Mouse (Mus musculus): ENCODE data around the gene Uck1. TPM values are rescaled to one million over a fixed set of nuclear protein-coding genes. Genes with fewer than 3 reads are reported as not detected.

Uck1 gene
- polyA plus RNA-seq (2015; fragmentation: Nextera tagmentation; extraction: Ambion mirVana), result 93.9 and 108 TPM in 2 replicates

DNA sequence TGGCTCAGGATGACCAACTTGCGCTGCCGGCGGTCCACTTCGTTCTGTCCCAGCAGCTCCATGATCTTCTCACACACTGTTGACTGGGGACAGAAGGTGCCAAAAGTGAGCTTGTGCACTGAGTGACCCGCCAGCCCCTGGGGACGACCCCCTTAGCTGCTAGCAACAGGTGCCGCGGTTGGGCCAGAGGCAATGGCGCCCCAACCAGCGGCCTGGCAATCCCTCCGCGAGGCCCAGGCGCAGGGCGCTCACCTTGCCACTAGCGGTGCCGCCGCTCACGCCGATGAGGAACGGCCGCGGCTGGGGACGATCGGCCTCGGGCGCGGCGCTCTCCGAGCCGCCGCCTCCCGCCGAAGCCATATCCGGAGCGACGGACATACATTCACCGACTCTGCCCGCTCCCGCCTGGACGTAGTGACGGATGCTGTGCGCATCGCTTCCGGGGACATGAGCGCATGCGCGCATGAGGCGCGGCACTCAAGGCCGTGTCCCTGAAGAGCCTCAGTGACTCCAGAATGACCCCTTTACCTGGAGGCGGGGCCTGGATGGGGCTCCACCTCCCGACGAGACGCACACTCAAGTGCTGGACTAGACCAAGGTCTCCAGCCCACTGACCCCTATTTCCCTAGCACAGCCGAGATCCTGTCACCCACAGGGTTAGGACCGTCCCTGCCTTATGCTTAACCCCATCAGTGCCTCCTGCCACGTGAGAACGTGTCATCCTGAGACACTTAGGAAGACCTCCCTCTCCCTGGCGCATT lies at the start of gene Uck1:
TSS of gene Uck1 (minus strand) at position 503 of the 761 bp plus-strand sequence.
- H3K4me2 ChIP-seq (ENCODE audit: low read length), result peak within 1 kb of the TSS; percentile 89
- H3K27ac ChIP-seq (ENCODE audit: low read length), result peak within 1 kb of the TSS; percentile 70
- peak within 1 kb of the TSS; percentile 94 for H3K9ac ChIP-seq (replicated peaks; ENCODE audit: low read depth, low read length)
- ATAC-seq, result peak; percentile 95
- peaks cover 16% of the 10 kb centered on the region for H3K4me1 ChIP-seq (replicated peaks; ENCODE audit: control insufficient read depth, insufficient read depth, low read length)
- H3K9me3 ChIP-seq (ENCODE audit: control insufficient read depth, low read length), result no peaks in the 10 kb centered on the region
- H3K36me3 ChIP-seq (ENCODE audit: control insufficient read depth, insufficient read depth), result peaks cover 5% of the 10 kb centered on the region; the same call in 1 of the 2 replicates
- H3K27me3 ChIP-seq (replicated peaks; ENCODE audit: control insufficient read depth, insufficient read depth, low read length), result no peaks in the 10 kb centered on the region
- 2% methylated on average over 59 of the region's 59 CpGs for WGBS
- peak within 1 kb of the TSS; percentile 92 for H3K4me3 ChIP-seq (replicated peaks; ENCODE audit: low read length)

- Histone ChIP-seq H3K4me2 (ENCODE audit: low read length) (no peak overlapping the region), H3K27me3 (replicated peaks; ENCODE audit: control insufficient read depth, insufficient read depth, low read length) (no peaks in the 10 kb centered on the region), H3K4me3 (replicated peaks; ENCODE audit: low read length) (no peak overlapping the region), H3K9ac (replicated peaks; ENCODE audit: low read depth, low read length) (no peak overlapping the region), H3K4me1 (replicated peaks; ENCODE audit: control insufficient read depth, insufficient read depth, low read length) (peaks cover 14% of the 10 kb centered on the region), H3K27ac (ENCODE audit: low read length) (no peak overlapping the region), H3K9me3 (ENCODE audit: control insufficient read depth, low read length) (no peaks in the 10 kb centered on the region), H3K36me3 (ENCODE audit: control insufficient read depth, insufficient read depth) (peaks cover 22% of the 10 kb centered on the region)
- 92% methylated on average over 16 of the region's 16 CpGs for WGBS
- ATAC-seq, result no peak
Observed at GRCm38 (mm10) chr2:32308870-32309568, 49.1 kb upstream of the Uck1 start.

DNA sequence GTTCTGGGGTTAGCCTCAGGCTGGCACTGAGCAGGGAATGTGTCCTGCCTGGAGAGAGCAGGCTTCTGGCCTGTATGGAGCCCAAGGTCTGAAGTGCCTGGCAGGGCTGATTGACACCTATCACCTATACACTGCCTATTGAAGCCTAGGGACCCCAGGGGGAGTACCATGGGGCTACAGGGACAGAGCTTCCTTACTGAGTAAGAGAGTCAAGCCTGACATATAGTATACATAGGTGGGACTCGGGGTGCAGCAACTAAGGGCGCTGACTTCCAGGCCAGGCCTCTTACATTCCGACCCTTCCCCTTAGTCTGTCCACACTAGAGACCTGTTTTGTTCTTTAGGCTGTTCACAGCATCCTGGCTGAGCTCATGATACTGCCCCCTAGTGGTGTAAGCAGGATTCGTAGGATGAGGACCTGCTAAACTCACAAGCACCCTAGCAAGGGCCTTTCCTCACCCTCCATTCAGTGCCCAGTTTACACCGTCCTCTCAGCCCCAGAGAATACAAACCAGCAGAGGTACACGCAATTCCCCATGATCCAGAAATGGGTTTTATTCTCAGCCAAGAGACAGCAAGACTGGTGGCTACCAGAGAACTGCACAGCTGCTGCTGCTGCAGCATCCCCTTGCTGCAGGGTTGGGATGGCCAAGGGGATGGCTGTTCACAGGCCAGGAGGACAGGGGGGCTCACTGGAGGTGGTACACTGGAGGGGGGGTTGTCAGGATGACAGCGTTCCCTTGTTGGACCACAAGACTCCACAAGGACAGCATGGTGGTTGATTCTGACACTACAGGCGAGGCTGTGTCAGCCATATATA lies 48.2 kb upstream of the Uck1 start:
- Histone ChIP-seq H3K9ac (replicated peaks; ENCODE audit: low read depth, low read length) (no peak overlapping the region), H3K9me3 (ENCODE audit: control insufficient read depth, low read length) (no peaks in the 10 kb centered on the region), H3K4me1 (replicated peaks; ENCODE audit: control insufficient read depth, insufficient read depth, low read length) (peaks cover 14% of the 10 kb centered on the region), H3K27me3 (replicated peaks; ENCODE audit: control insufficient read depth, insufficient read depth, low read length) (no peaks in the 10 kb centered on the region), H3K4me2 (ENCODE audit: low read length) (no peak overlapping the region), H3K4me3 (replicated peaks; ENCODE audit: low read length) (no peak overlapping the region), H3K27ac (ENCODE audit: low read length) (no peak overlapping the region), H3K36me3 (ENCODE audit: control insufficient read depth, insufficient read depth) (peaks cover 26% of the 10 kb centered on the region)
- no peak for ATAC-seq
- WGBS, result 44% methylated on average over 8 of the region's 8 CpGs

- no peak overlapping the region for H3K4me3 ChIP-seq (replicated peaks; ENCODE audit: low read length)
- no peak for ATAC-seq
Observed at GRCm38 (mm10) chr2:32307247-32307798, 47.4 kb upstream of the Uck1 start.

DNA sequence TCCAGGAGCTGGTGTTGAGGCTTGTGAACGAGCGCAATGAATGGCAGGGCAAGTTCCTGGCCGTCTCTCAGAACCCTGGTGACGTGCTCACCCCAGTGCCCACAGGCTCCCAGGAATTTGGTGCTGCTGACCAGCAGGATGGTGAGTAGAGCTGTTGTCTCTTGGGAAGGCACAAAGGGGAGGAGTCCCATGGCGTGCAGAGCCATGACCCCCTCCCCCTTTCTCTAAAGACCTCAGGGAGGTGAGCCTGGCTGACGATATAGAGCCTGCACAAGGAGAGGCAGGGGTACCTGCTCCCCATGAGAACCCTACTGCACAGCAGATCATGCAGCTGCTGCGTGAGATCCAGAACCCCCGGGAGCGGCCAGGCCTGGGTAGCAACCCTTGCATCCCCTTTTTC lies 46.2 kb upstream of the Uck1 start:
- no peaks in the 10 kb centered on the region for H3K27me3 ChIP-seq (replicated peaks; ENCODE audit: control insufficient read depth, insufficient read depth, low read length)
- no peaks in the 10 kb centered on the region for H3K4me1 ChIP-seq (replicated peaks; ENCODE audit: control insufficient read depth, insufficient read depth, low read length)
- H3K4me3 ChIP-seq (replicated peaks; ENCODE audit: low read length), result no peak overlapping the region
- WGBS, result 78% methylated on average over 9 of the region's 9 CpGs
- no peaks in the 10 kb centered on the region for H3K9me3 ChIP-seq (ENCODE audit: control insufficient read depth, low read length)
- H3K4me2 ChIP-seq (ENCODE audit: low read length), result no peak overlapping the region
- H3K27ac ChIP-seq (ENCODE audit: low read length), result no peak overlapping the region
- ATAC-seq, result no peak
- peaks cover 27% of the 10 kb centered on the region for H3K36me3 ChIP-seq (ENCODE audit: control insufficient read depth, insufficient read depth)
- H3K9ac ChIP-seq (replicated peaks; ENCODE audit: low read depth, low read length), result no peak overlapping the region

More at GRCm38 (mm10) chr2:32307247-32307798, 47.4 kb upstream of the Uck1 start:
- no peaks in the 10 kb centered on the region for H3K27me3 ChIP-seq (replicated peaks; ENCODE audit: control insufficient read depth, insufficient read depth, low read length)
- H3K27ac ChIP-seq (ENCODE audit: low read length), result no peak overlapping the region
- peaks cover 26% of the 10 kb centered on the region for H3K36me3 ChIP-seq (ENCODE audit: control insufficient read depth, insufficient read depth)
- no peaks in the 10 kb centered on the region for H3K9me3 ChIP-seq (ENCODE audit: control insufficient read depth, low read length)
- WGBS, result 82% methylated on average over 6 of the region's 6 CpGs
- no peak overlapping the region for H3K4me2 ChIP-seq (ENCODE audit: low read length)
- H3K9ac ChIP-seq (replicated peaks; ENCODE audit: low read depth, low read length), result no peak overlapping the region
- H3K4me1 ChIP-seq (replicated peaks; ENCODE audit: control insufficient read depth, insufficient read depth, low read length), result peaks cover 10% of the 10 kb centered on the region

- H3K27ac ChIP-seq (ENCODE audit: low read length), result no peak overlapping the region
- peaks cover 30% of the 10 kb centered on the region for H3K36me3 ChIP-seq (ENCODE audit: control insufficient read depth, insufficient read depth)
- no peaks in the 10 kb centered on the region for H3K27me3 ChIP-seq (replicated peaks; ENCODE audit: control insufficient read depth, insufficient read depth, low read length)
- H3K9me3 ChIP-seq (ENCODE audit: control insufficient read depth, low read length), result no peaks in the 10 kb centered on the region
- H3K4me1 ChIP-seq (replicated peaks; ENCODE audit: control insufficient read depth, insufficient read depth, low read length), result no peaks in the 10 kb centered on the region
- no peak overlapping the region for H3K4me2 ChIP-seq (ENCODE audit: low read length)
- no peak overlapping the region for H3K4me3 ChIP-seq (replicated peaks; ENCODE audit: low read length)
- no peak for ATAC-seq
- H3K9ac ChIP-seq (replicated peaks; ENCODE audit: low read depth, low read length), result no peak overlapping the region
- WGBS, result 90% methylated on average over 5 of the region's 5 CpGs
Observed at GRCm38 (mm10) chr2:32305668-32306067, 45.7 kb upstream of the Uck1 start.

- no peak overlapping the region for H3K9ac ChIP-seq (replicated peaks; ENCODE audit: low read depth, low read length)
- H3K27me3 ChIP-seq (replicated peaks; ENCODE audit: control insufficient read depth, insufficient read depth, low read length), result no peaks in the 10 kb centered on the region
- H3K36me3 ChIP-seq (ENCODE audit: control insufficient read depth, insufficient read depth), result peaks cover 29% of the 10 kb centered on the region
- no peaks in the 10 kb centered on the region for H3K9me3 ChIP-seq (ENCODE audit: control insufficient read depth, low read length)
- no peaks in the 10 kb centered on the region for H3K4me1 ChIP-seq (replicated peaks; ENCODE audit: control insufficient read depth, insufficient read depth, low read length)
- H3K27ac ChIP-seq (ENCODE audit: low read length), result no peak overlapping the region
- no peak overlapping the region for H3K4me3 ChIP-seq (replicated peaks; ENCODE audit: low read length)
- H3K4me2 ChIP-seq (ENCODE audit: low read length), result no peak overlapping the region
- ATAC-seq, result no peak
- 47% methylated on average over 8 of the region's 8 CpGs for WGBS
Observed at GRCm38 (mm10) chr2:32304145-32304832, 44.3 kb upstream of the Uck1 start.

DNA sequence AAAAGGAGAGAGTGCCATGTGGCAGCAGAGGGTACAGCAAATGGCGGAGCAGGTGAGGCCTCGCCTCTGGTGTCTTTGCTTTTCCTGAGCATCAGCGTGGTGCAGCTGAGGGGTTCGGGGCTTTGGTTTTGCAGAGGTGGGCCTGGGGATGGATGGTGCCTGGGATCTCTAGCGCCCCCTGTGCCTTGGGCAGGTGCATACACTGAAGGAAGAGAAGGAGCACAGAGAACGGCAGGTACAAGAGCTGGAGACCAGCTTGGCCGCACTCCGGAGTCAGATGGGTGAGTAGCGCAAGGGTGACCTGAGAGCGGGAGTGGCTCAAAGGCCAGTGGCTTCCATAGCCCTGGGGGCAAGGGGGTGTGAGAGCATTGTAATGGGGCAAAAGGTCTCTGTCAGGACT lies 43.0 kb upstream of the Uck1 start:
- H3K27ac ChIP-seq (ENCODE audit: low read length), result no peak overlapping the region
- no peaks in the 10 kb centered on the region for H3K27me3 ChIP-seq (replicated peaks; ENCODE audit: control insufficient read depth, insufficient read depth, low read length)
- H3K4me2 ChIP-seq (ENCODE audit: low read length), result no peak overlapping the region
- no peak overlapping the region for H3K9ac ChIP-seq (replicated peaks; ENCODE audit: low read depth, low read length)
- H3K4me1 ChIP-seq (replicated peaks; ENCODE audit: control insufficient read depth, insufficient read depth, low read length), result no peaks in the 10 kb centered on the region
- ATAC-seq, result no peak
- H3K36me3 ChIP-seq (ENCODE audit: control insufficient read depth, insufficient read depth), result peaks cover 34% of the 10 kb centered on the region
- no peak overlapping the region for H3K4me3 ChIP-seq (replicated peaks; ENCODE audit: low read length)
- WGBS, result 88% methylated on average over 10 of the region's 10 CpGs
- no peaks in the 10 kb centered on the region for H3K9me3 ChIP-seq (ENCODE audit: control insufficient read depth, low read length)
